Mouse (Mus musculus) monocyte, adult 2 months (primary cell): ENCODE data around the gene Lysmd3.
A peak's percentile ranks its signal among the peaks of the same experiment; 100 is the strongest.

Source experiments
- DNase-seq, 2 experiments: peaks; one replicate each; pipeline ENCODE4 v3.0.0; 2022; ENCODE audit warnings: low spot score in 2 of 2, low read depth in 1 of 2

Gene Lysmd3

GRCm38 (mm10) chr13:81667713-81668112, 10.2 kb downstream of the Lysmd3 start:
- no peak for DNase-seq

GRCm38 (mm10) chr13:81675333-81675732, 17.9 kb downstream of the Lysmd3 start:
- no peak for DNase-seq

GRCm38 (mm10) chr13:81683107-81683506, 25.6 kb downstream of the Lysmd3 start:
- DNase-seq = no peak

GRCm38 (mm10) chr13:81684258-81684657, 26.8 kb downstream of the Lysmd3 start:
- no peak for DNase-seq

DNA sequence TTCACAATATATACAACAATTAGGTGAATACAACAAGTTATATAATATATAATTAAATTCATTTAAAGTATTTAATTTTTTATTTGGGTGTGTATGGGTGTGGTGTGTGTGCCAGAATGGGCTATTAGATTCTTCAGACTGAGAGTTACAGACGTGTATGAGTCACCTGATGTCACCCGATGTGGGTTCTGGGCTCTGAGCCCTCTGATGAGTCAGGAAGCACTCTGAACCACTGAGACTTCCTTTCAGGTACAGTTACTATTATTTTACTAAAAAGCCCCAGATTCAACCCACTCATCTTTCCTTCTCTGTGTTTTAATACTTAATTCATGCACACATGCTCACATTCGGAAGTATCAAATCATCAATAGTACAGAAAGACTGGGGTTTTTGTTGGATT, 27.4 kb downstream of the Lysmd3 start:
- no peak for DNase-seq

GRCm38 (mm10) chr13:81689587-81689986, 32.1 kb downstream of the Lysmd3 start:
- DNase-seq = no peak

- DNase-seq = no peak
These were observed 33.0 kb downstream of the Lysmd3 start for GRCm38 (mm10) chr13:81690477-81690876.

- no peak for DNase-seq
These were observed 34.1 kb downstream of the Lysmd3 start for GRCm38 (mm10) chr13:81691606-81692005.

DNA sequence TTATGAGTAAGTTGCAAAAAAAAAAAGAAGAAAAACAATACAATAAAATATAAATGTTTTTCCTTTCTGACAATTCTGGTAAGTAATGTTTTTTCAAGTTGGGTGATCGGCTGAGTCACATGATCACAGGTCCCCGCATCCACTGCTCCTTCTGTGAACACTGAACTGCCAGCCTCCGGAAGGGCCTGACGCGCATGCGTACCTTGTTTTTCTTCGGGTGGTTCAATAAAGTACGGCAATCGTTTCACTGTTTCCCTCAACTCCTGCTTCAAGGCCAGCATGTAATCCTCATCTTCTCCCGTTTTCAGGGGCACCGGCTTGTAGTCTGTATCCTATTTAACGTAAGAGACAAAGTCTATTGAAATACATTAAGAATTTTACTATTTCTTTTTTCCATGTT, 37.0 kb downstream of the Lysmd3 start:
- no peak for DNase-seq

DNA sequence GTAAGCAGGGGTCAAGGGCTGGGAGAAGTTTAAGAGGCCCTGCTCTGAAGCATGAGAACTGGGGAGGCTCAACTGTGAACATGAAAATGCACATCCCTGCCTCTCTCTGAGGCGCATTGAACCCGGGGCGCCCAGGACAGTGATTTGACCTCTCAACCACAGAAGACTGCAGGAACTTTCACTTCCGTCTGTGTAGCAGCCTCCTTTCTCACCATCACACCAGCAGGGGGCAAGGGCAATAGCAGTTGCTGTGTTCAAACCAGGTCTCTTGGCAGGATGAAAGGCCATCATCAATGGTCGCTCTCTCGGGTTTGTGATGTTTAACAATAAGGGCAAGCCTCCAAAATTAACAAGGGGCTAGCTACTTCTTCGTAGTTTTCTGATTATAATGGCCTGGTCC, 45.7 kb downstream of the Lysmd3 start:
- no peak for DNase-seq

DNA sequence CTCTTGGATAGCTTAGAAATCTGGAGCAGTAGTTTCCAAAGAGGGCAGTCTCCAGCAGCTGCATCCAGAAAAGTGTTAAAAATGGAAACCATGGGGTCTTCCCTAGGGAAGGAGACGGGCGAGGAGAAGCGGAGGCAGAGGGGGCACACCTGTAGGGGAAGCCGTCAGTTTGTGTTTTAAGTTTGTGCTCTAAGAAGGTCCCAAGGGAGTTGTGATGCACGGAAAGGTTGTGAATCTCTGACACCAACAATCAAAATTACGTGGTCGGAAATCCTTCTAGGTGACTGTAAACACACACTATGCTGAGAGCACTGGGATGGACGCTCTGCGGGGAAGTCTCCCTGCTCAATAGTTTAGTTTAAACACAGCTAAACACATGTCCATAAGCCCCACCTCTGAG, 46.2 kb downstream of the Lysmd3 start:
- DNase-seq = no peak

DNA sequence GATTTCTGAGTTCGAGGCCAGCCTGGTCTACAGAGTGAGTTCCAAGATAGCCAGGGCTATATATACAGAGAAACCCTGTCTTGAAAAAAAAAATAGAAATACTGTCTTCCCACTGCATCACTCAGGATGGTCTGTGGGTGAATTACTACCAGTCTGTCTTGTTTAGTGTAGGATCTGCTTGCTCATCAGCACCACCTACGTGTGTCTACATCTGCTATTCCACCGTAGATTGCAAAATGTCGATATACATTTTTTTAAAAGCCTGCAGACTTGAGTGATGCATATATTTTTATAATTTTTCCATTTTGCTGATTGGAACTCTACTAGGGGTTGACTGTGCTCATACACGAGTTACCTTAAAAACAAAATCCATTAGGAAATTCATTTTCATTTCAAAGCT, 48.8 kb downstream of the Lysmd3 start:
- no peak for DNase-seq

DNA sequence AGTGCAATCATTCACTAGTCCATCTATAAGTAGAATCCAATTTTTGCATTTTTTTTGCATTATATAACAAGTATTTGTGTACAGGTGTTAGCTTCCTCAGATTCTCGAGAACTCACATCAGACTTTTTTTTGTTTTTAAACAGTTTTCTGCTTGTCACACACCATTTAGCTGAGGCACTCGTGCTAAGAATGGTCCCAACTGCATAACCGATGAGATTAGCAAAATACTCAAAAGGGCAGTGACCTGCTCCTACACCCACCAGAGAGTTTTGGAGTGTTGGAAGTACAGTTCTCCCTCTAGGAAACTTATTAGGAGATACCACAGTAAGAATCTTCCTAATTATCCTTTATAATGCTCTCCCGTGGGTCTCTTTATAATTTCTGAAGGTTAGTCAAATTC, 52.3 kb downstream of the Lysmd3 start:
- no peak for DNase-seq

GRCm38 (mm10) chr13:81710266-81710665, 52.8 kb downstream of the Lysmd3 start:
- DNase-seq = no peak

GRCm38 (mm10) chr13:81710775-81711545, 53.5 kb downstream of the Lysmd3 start, which contains the start of the genes Polr3g and Mblac2:
Polr3g (minus strand) TSS chr13:81711013.
Mblac2 (plus strand) TSS chr13:81711341.
- DNase-seq = peak; percentile 76 to 87

DNA sequence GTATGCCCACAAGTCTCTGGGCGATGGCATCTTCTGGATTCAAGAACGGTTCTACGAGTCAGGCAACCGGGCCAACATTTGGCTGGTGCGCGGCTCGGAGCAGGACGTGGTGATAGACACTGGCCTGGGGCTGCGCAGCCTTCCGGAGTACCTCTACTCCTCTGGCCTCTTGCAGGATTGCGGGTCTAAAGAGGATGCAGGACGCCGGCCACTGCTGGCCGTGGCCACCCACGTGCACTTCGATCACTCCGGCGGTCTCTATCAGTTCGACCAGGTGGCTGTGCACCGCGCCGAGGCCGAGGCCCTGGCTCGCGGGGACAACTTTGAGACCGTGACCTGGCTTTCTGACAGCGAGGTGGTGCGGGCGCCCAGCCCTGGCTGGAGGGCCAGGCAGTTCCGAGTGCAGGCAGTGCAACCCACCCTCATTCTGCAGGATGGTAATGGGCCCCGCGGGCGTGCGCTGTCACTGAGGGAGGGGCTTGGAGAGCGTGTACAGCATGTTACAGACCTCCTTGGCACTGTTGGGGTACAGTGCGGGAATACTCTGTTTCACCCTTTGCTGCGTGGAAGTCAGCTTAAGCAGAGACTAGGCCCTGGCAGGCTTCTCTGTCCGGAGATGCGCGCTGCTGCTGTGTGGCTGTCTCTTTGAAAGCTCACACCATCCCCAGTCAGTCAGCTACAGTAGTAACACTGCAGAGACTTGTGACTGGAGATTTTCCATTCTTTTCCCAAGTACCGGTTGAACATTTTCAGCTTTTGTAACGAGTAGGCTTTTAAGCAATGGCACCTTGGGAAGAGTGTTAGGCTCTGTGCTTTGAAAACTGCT, 54.3 kb downstream of the Lysmd3 start:
- no peak for DNase-seq

GRCm38 (mm10) chr13:81713896-81714295, 56.4 kb downstream of the Lysmd3 start:
- no peak for DNase-seq
